Mouse (Mus musculus) WW6 (cell line): ENCODE data around the gene Ccdc85c.

Experiments
- DNase-seq: peaks from one replicate; pipeline ENCODE4 v3.0.0-alpha.2; 2013; ENCODE audit warnings: low read depth, low spot score

Ccdc85c gene

GRCm38 (mm10) chr12:108297033-108297432, 21.8 kb upstream of the Ccdc85c start:
- DNase-seq, result no peak

GRCm38 (mm10) chr12:108294620-108295019, 19.4 kb upstream of the Ccdc85c start:
- DNase-seq, result no peak

GRCm38 (mm10) chr12:108292957-108293356, 17.7 kb upstream of the Ccdc85c start:
- no peak for DNase-seq

- DNase-seq, result no peak
Measured at GRCm38 (mm10) chr12:108292419-108292818, 17.2 kb upstream of the Ccdc85c start.

GRCm38 (mm10) chr12:108288127-108288880, 13.1 kb upstream of the Ccdc85c start:
- DNase-seq, result no peak

- DNase-seq, result no peak
Measured at GRCm38 (mm10) chr12:108287011-108287410, 11.8 kb upstream of the Ccdc85c start.

GRCm38 (mm10) chr12:108286381-108286780, 11.2 kb upstream of the Ccdc85c start:
- no peak for DNase-seq

GRCm38 (mm10) chr12:108285225-108286011, 10.2 kb upstream of the Ccdc85c start:
- no peak for DNase-seq

- DNase-seq, result no peak
Measured at GRCm38 (mm10) chr12:108284455-108285224, 9.4 kb upstream of the Ccdc85c start.

- no peak for DNase-seq
Measured at GRCm38 (mm10) chr12:108278221-108278918, 3.1 kb upstream of the Ccdc85c start.

GRCm38 (mm10) chr12:108277341-108277841, 2.2 kb upstream of the Ccdc85c start:
- no peak for DNase-seq

GRCm38 (mm10) chr12:108275920-108276822, 946 bp upstream of the Ccdc85c start:
- no peak for DNase-seq

- peak; percentile 90 for DNase-seq
Measured at GRCm38 (mm10) chr12:108275508-108275890, 274 bp upstream of the Ccdc85c start.

GRCm38 (mm10) chr12:108274313-108274595, 971 bp downstream of the Ccdc85c start:
- no peak for DNase-seq

GRCm38 (mm10) chr12:108273466-108274312, 1.5 kb downstream of the Ccdc85c start:
- DNase-seq, result no peak

- no peak for DNase-seq
Measured at GRCm38 (mm10) chr12:108272143-108272635, 3.0 kb downstream of the Ccdc85c start.

- no peak for DNase-seq
Measured at GRCm38 (mm10) chr12:108271351-108272142, 3.7 kb downstream of the Ccdc85c start.

GRCm38 (mm10) chr12:108270240-108270919, 4.8 kb downstream of the Ccdc85c start:
- no peak for DNase-seq
